Mouse (Mus musculus): ENCODE results near the gene Gga3. TPM values are rescaled to one million over a fixed set of nuclear protein-coding genes. Genes with fewer than 3 reads are reported as not detected.

The Gga3 gene
- total RNA-seq (2014; rRNA removed; ENCODE audit: low replicate concordance) (11.8 and 24.0 TPM in 2 replicates), polyA plus RNA-seq (2015; fragmentation: Nextera tagmentation; extraction: Ambion mirVana) (7.0 and 7.2 TPM in 2 replicates)

DNA sequence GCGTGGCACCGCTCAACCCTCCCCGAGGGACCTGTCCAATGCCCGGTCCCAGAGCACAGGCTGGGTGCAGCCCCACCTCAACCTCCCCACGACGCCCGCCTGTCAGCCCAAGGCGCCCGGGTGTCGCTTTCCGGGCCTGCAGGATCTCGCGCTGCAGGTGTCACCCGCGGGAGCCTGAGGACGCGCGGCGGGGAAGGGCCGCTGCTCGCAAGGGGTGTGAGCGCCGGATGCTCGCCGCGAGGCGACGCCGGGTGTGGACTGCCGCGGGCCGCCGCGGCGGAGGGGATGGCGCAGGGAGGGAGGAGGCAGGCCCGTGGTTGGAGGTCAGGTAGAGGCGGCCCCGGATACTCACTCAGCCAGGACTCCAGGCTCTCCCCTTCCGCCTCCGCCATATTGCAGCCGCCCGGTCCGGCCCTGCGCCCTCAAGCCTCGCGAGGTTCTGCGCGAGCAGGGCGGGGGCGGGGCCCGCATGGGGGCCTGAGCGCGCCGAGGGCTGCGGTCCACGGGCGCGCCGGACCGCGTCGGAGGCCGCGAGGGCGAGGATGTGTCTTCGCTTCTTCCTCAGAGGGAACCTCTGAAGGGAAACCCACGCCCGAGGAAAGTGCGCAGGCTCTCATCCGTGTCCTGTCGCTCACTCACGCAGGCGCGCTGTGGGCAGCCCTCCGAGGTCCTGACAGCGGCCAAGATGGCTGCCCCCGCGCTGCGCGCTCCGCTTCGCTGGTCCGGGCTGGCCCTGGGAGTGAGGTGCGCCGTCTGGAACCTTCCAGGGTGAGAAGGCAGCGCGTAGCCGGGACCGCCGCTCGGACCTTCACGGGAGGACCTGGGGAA lies at the start of gene Gga3, which contains the start of gene Mrps7:
TSS of gene Gga3 (minus strand) at position 576 of the 828 bp plus-strand sequence.
TSS of gene Mrps7 (plus strand) at position 450 of the 828 bp plus-strand sequence.
- under 1% methylated on average over 90 of the region's 93 CpGs for WGBS
- H3K9ac ChIP-seq (replicated peaks; ENCODE audit: low read depth, low read length): peak within 1 kb of the TSS; percentile 96
- TF ChIP-seq CTCF (IDR thresholded peaks at IDR 0.05; ENCODE audit: low read depth) (no peak), EP300 (IDR thresholded peaks at IDR 0.05; ENCODE audit: low read depth) (peak; percentile 96)
- no peaks in the 10 kb centered on the region for H3K27me3 ChIP-seq (ENCODE audit: control insufficient read depth, insufficient read depth, low read length)
- H3K36me3 ChIP-seq (replicated peaks; ENCODE audit: control insufficient read depth, insufficient read depth, low read length): peaks cover 35% of the 10 kb centered on the region
- peak within 1 kb of the TSS; percentile 71 for H3K4me2 ChIP-seq (ENCODE audit: low read depth, low read length)
- H3K4me1 ChIP-seq (ENCODE audit: control insufficient read depth, insufficient read depth): peaks cover 21% of the 10 kb centered on the region; the same call in 1 of the 2 replicates
- H3K4me3 ChIP-seq (ENCODE audit: low read depth, low read length): peak within 1 kb of the TSS; percentile 92
- DNase-seq (ENCODE audit: low spot score): peak; percentile 87
- H3K27ac ChIP-seq (ENCODE audit: low read depth): peak within 1 kb of the TSS; percentile 97
- H3K9me3 ChIP-seq (replicated peaks; ENCODE audit: control insufficient read depth, low read length): no peaks in the 10 kb centered on the region
- peak; percentile 96 for ATAC-seq (ENCODE audit: insufficient read depth, low read depth)

- peak; percentile 85 for ATAC-seq (ENCODE audit: insufficient read depth, low read depth)
- H3K4me1 ChIP-seq (ENCODE audit: control insufficient read depth, insufficient read depth): peaks cover 13% of the 10 kb centered on the region
- H3K36me3 ChIP-seq (replicated peaks; ENCODE audit: control insufficient read depth, insufficient read depth, low read length): peaks cover 23% of the 10 kb centered on the region
- DNase-seq (ENCODE audit: low spot score): peak; percentile 88
- H3K4me2 ChIP-seq (ENCODE audit: low read depth, low read length): peak overlapping the region; percentile 34
- no peaks in the 10 kb centered on the region for H3K9me3 ChIP-seq (replicated peaks; ENCODE audit: control insufficient read depth, low read length)
- H3K4me3 ChIP-seq (ENCODE audit: low read depth, low read length): no peak overlapping the region
- H3K27ac ChIP-seq (ENCODE audit: low read depth): peak overlapping the region; percentile 83
- TF ChIP-seq CTCF (IDR thresholded peaks at IDR 0.05; ENCODE audit: low read depth) (no peak), EP300 (IDR thresholded peaks at IDR 0.05; ENCODE audit: low read depth) (no peak)
- no peaks in the 10 kb centered on the region for H3K27me3 ChIP-seq (ENCODE audit: control insufficient read depth, insufficient read depth, low read length)
- peak overlapping the region; percentile 37; the same call in 1 of the 2 replicates for H3K9ac ChIP-seq (replicated peaks; ENCODE audit: low read depth, low read length)
- WGBS: 31% methylated on average over 3 of the region's 3 CpGs
These were observed 49.3 kb upstream of the Gga3 start for GRCm38 (mm10) chr11:115653194-115653593.

GRCm38 (mm10) chr11:115651680-115652079 lies 47.8 kb upstream of the Gga3 start:
- peaks cover 13% of the 10 kb centered on the region for H3K4me1 ChIP-seq (ENCODE audit: control insufficient read depth, insufficient read depth)
- 80% methylated on average over 3 of the region's 3 CpGs for WGBS
- no peak overlapping the region for H3K27ac ChIP-seq (ENCODE audit: low read depth)

GRCm38 (mm10) chr11:115649706-115650105 lies 45.9 kb upstream of the Gga3 start:
- DNase-seq (ENCODE audit: low spot score): no peak
- no peaks in the 10 kb centered on the region for H3K9me3 ChIP-seq (replicated peaks; ENCODE audit: control insufficient read depth, low read length)
- no peak overlapping the region for H3K4me3 ChIP-seq (ENCODE audit: low read depth, low read length)
- H3K4me1 ChIP-seq (ENCODE audit: control insufficient read depth, insufficient read depth): peaks cover 13% of the 10 kb centered on the region
- H3K27me3 ChIP-seq (ENCODE audit: control insufficient read depth, insufficient read depth, low read length): no peaks in the 10 kb centered on the region
- TF ChIP-seq CTCF (IDR thresholded peaks at IDR 0.05; ENCODE audit: low read depth) (no peak), EP300 (IDR thresholded peaks at IDR 0.05; ENCODE audit: low read depth) (no peak)
- 46% methylated on average over 10 of the region's 10 CpGs for WGBS
- H3K36me3 ChIP-seq (replicated peaks; ENCODE audit: control insufficient read depth, insufficient read depth, low read length): peaks cover 45% of the 10 kb centered on the region
- H3K27ac ChIP-seq (ENCODE audit: low read depth): no peak overlapping the region
- no peak overlapping the region for H3K4me2 ChIP-seq (ENCODE audit: low read depth, low read length)
- H3K9ac ChIP-seq (replicated peaks; ENCODE audit: low read depth, low read length): no peak overlapping the region
- ATAC-seq (ENCODE audit: insufficient read depth, low read depth): no peak

More at GRCm38 (mm10) chr11:115651680-115652079, 47.8 kb upstream of the Gga3 start:
- TF ChIP-seq EP300 (IDR thresholded peaks at IDR 0.05; ENCODE audit: low read depth) (no peak), CTCF (IDR thresholded peaks at IDR 0.05; ENCODE audit: low read depth) (no peak)
- Histone ChIP-seq H3K9me3 (replicated peaks; ENCODE audit: control insufficient read depth, low read length) (no peaks in the 10 kb centered on the region), H3K4me2 (ENCODE audit: low read depth, low read length) (no peak overlapping the region), H3K27me3 (ENCODE audit: control insufficient read depth, insufficient read depth, low read length) (no peaks in the 10 kb centered on the region), H3K36me3 (replicated peaks; ENCODE audit: control insufficient read depth, insufficient read depth, low read length) (peaks cover 33% of the 10 kb centered on the region), H3K4me3 (ENCODE audit: low read depth, low read length) (no peak overlapping the region), H3K9ac (replicated peaks; ENCODE audit: low read depth, low read length) (no peak overlapping the region)
- no peak for ATAC-seq (ENCODE audit: insufficient read depth, low read depth)
- no peak for DNase-seq (ENCODE audit: low spot score)

DNA sequence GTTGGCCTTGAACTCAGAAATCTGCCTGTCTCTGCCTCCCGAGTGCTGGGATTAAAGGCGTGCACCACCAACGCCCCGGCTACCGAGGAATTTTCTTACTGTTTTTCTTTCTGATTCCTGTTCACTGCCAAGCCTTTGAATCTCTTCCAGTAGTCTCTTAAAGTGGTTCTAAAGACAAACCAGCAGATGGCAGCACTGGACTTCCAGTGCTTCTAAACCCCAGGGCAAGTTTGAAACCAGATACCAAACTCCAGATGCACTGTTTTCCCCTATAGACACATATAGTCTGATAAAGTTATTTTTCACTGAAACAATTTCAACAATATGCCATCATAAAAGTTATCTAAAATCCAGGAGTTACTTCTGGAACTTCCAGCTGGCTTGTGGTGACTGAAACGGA lies 43.6 kb upstream of the Gga3 start:
- ATAC-seq (ENCODE audit: insufficient read depth, low read depth) (no peak), DNase-seq (ENCODE audit: low spot score) (peak; percentile 81)
- Histone ChIP-seq H3K36me3 (replicated peaks; ENCODE audit: control insufficient read depth, insufficient read depth, low read length) (peaks cover 44% of the 10 kb centered on the region), H3K9ac (replicated peaks; ENCODE audit: low read depth, low read length) (no peak overlapping the region), H3K27ac (ENCODE audit: low read depth) (no peak overlapping the region), H3K4me1 (ENCODE audit: control insufficient read depth, insufficient read depth) (no peaks in the 10 kb centered on the region), H3K4me3 (ENCODE audit: low read depth, low read length) (no peak overlapping the region), H3K4me2 (ENCODE audit: low read depth, low read length) (no peak overlapping the region), H3K9me3 (replicated peaks; ENCODE audit: control insufficient read depth, low read length) (no peaks in the 10 kb centered on the region), H3K27me3 (ENCODE audit: control insufficient read depth, insufficient read depth, low read length) (no peaks in the 10 kb centered on the region)
- TF ChIP-seq CTCF (IDR thresholded peaks at IDR 0.05; ENCODE audit: low read depth): peak; percentile 87
- TF ChIP-seq EP300 (IDR thresholded peaks at IDR 0.05; ENCODE audit: low read depth): no peak
- WGBS: 36% methylated on average over 6 of the region's 6 CpGs
